Mouse (Mus musculus) layer of hippocampus, postnatal 36 days (tissue): ENCODE measurements around the gene Ly75. TPM values are rescaled to one million over a fixed set of nuclear protein-coding genes. Genes with fewer than 3 reads are reported as not detected.

Experiments
- DNase-seq, 2 experiments: peaks; one replicate each; pipeline ENCODE4 v3.0.0; 2022
- total RNA-seq, 2 experiments: library from RNA; stranded (reverse); gene quantifications; 2 replicates each; pipeline ENCODE4 v1.2.3; 2021

Gene Ly75
- total RNA-seq = 1 to 10 TPM in 1 of 2 experiments, under 1 TPM in 1; 0.95 to 1.3 TPM

GRCm38 (mm10) chr2:60382858-60383669 lies at the start of gene Ly75:
TSS of gene Ly75 (minus strand) at chr2:60383303.
- peak; percentile 29 to 44 for DNase-seq

DNA sequence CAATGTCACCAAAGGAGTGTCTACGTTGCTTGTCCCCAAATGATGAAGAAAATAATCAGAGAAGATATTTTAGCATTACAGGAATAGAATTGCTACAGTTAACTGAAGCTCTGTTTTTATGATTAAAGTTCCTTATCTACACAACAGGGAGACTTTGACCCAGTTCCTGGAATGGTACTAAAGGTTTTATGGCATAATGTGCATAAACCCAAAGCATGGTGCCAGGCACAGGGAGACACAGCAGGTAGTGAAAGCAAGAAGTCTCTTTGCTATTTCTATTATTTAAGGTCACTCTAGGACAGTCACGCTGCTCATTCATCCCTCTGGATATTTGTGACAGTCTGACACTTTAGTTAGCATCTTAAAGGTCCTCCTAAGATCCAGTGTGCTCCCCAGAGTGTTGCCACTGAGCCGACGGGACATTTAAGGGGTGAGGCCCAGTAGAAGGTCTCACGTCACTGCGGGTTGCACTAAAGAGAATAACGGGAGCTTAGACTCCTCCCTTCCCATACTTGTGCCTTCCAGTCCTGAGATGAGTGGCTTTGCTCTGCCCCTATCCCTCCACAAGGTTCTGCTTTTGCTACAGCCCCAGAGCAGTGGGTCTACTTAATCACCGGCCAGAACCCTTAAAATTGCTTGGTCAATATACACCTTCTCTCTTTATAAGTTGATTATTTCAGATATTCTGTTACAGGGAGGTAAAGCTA lies 47.4 kb upstream of the Ly75 start:
- no peak for DNase-seq

DNA sequence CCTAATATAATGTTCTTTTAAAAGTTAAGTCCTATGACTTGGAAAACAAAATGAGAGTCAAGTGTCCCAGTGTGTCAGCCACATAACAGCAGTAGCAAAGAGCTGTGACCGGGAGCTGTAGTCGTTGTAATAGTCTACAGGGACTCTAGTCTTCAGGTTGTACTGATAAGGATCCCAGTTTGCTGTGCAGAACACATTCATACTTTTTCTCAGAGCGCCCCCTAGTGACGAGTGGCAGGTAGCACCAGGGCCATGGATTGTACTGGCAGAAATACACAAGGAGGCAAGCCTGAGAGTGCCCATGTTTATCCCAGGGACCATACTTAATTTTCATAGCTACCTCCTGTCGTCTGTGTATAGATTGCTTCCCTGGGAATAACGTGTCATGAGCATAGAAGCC lies 35.0 kb upstream of the Ly75 start:
- DNase-seq = peak; percentile 51 to 60

- no peak for DNase-seq
These were observed 31.2 kb upstream of the Ly75 start for GRCm38 (mm10) chr2:60414334-60414733.

- DNase-seq = no peak
These were observed 30.0 kb upstream of the Ly75 start for GRCm38 (mm10) chr2:60413006-60413650.

DNA sequence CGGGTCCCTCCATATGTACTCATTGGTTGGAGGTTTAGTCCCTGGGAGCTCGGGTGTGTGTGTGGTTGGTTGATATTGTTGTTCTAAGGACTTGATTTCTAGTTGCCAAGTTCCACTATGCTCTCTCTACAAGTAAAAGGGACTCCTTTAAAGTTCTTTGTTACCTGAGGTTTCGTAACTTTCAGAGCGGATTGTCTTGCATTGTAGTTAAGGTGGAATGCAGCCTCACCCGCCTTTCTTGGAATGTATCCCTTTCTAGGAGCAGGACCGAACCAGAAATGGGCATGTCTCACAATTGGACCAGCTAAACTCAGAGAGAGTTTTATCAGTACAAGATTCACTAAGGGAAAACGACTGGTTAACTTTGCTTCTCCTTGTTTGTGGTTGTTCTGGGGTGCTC lies 28.1 kb upstream of the Ly75 start:
- DNase-seq = no peak

GRCm38 (mm10) chr2:60409989-60410763 lies 27.1 kb upstream of the Ly75 start:
- DNase-seq = no peak

GRCm38 (mm10) chr2:60409194-60409593 lies 26.1 kb upstream of the Ly75 start:
- no peak for DNase-seq

DNA sequence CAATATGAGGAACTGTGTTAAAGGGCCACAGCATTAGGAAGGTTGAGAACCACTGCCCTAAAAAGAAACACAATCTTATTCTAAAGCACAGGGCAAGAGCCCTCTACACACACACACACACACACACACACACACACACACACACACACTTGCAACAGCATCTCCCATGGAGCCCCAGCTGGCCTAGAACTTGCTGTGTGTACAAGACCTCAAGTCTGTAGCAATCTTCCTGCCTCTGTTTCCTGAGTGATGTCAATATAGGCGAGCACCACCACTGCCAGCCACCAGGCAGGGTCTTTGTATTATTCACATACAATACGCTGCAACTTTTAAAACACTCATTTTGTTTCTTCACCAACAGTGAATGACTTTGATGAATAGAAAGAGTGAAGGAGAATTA lies 24.3 kb upstream of the Ly75 start:
- no peak for DNase-seq

- DNase-seq = no peak
These were observed 22.3 kb upstream of the Ly75 start for GRCm38 (mm10) chr2:60405431-60405830.

- no peak for DNase-seq
These were observed 21.7 kb upstream of the Ly75 start for GRCm38 (mm10) chr2:60404763-60405162.

DNA sequence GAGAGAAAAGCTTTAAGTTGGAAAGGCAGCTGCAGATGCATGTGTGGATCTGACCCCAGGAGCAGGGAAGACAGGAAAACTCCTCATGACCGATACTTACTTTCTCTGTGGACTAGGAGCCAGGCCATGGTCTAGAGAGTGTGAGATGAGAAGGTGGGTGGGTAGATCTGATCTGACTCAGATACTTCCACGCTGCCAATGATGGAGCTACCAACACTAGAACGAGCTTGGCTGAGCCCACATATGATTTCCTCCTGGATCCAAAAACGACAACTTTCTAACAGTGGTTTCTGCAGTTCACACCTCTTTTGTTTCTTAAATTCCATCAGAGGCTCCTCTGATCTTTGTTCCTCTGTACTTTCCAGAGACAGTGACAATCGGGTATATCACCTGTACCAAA lies 18.6 kb upstream of the Ly75 start:
- no peak for DNase-seq

- no peak for DNase-seq
These were observed 10.7 kb upstream of the Ly75 start for GRCm38 (mm10) chr2:60393786-60394185.

- DNase-seq = no peak
These were observed 9.2 kb upstream of the Ly75 start for GRCm38 (mm10) chr2:60392286-60392685.

GRCm38 (mm10) chr2:60387363-60387762 lies 4.3 kb upstream of the Ly75 start:
- no peak for DNase-seq

DNA sequence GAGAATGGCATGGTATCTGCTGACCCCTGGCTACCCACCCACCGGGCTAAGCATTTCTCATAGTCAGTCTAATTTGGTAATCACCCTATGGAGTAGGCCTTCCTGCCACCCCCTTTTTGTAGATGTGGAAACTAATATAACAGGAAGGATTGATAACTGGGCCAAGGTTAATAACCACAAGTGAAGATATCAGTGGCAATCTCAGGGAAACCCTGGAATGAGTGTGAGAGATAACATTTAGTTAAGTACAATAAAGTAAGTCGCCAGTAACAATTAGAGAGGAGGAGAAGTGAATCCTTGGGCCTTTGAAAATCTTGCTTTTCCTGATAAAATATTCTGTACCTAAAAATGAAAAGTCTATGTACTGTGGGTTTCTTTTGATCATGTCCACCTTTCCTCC lies 3.7 kb upstream of the Ly75 start:
- DNase-seq = no peak

DNA sequence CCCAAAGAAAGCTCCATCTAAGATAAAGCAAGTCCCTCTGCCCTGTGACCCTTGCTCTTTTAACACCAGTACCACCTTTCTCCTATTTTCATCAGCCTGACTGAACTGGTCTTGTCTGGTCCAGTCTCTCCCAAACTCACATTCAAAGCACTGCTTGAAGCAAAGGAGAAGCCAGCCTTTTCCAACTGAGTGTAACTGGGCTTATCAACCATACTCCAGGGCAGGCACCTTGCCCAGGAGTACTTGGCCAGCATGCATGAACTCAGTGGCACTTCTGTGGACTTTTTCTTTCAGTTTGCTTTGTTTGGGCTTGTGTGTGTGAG lies 1.6 kb upstream of the Ly75 start:
- DNase-seq = no peak

- no peak for DNase-seq
These were observed 1.1 kb upstream of the Ly75 start for GRCm38 (mm10) chr2:60384083-60384762.

DNA sequence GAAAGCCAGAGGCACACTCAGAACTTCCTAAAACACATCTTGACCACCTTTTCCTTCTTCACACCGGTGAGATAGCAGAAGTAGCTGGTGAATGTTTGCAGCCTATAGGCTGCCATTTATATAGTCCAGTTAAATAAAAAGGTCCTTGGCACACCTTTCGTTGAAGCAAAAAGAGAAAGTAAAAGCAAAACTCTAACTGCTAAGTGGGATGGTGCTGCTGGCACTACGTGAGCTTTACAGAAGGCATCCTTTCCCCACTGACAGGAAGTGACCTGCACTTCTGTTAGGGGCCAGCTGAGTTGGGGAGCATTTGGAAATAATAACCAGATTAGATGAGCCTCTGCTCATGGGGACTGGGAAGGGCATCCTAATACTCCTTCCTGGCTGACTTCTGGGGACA lies 757 bp downstream of the Ly75 start:
- no peak for DNase-seq

GRCm38 (mm10) chr2:60377260-60377659 lies 5.8 kb downstream of the Ly75 start:
- no peak for DNase-seq

GRCm38 (mm10) chr2:60375608-60376107 lies 7.4 kb downstream of the Ly75 start:
- DNase-seq = no peak

- DNase-seq = no peak
These were observed 8.0 kb downstream of the Ly75 start for GRCm38 (mm10) chr2:60375126-60375525.
